Mouse (Mus musculus) ES-E14 (cell line): ENCODE measurements around the gene Atxn2l. TPM values are rescaled to one million over a fixed set of nuclear protein-coding genes. Genes with fewer than 3 reads are reported as not detected.

ENCODE experiments used
- DNase-seq: peaks from one replicate; pipeline ENCODE4 v3.0.0-alpha.2; 2013; ENCODE audit warnings: low read depth, low spot score
- H3K27ac ChIP-seq: 2 replicates; pipeline ENCODE4 v1.5.1; 2012; ENCODE audit warnings: low read depth, mild to moderate bottlenecking, low read length, moderate library complexity, mixed read lengths; ENCODE audit not compliant: poor library complexity, insufficient read depth, severe bottlenecking
- H3K36me3 ChIP-seq: 2 replicates; pipeline ENCODE4 v1.6.1; 2012; ENCODE audit warnings: mild to moderate bottlenecking, low read length, moderate library complexity, mixed read lengths; ENCODE audit not compliant: control insufficient read depth, poor library complexity, insufficient read depth, severe bottlenecking
- H3K4me1 ChIP-seq, 2 experiments: fragments of 150-350 bp in 1 of 2; sonication (generic) in 1 of 2; 2 replicates each; pipeline ENCODE4 v1.6.1; 2012; ENCODE audit warnings: low read length in 2 of 2, mild to moderate bottlenecking in 1 of 2, mixed read lengths in 1 of 2; ENCODE audit not compliant: control insufficient read depth in 2 of 2, insufficient read depth in 2 of 2, poor library complexity in 1 of 2
- H3K4me3 ChIP-seq, 2 experiments: fragments of 150-350 bp in 1 of 2; sonication (generic) in 1 of 2; 2 replicates each; pipeline ENCODE4 v1.5.1; 2012; ENCODE audit warnings: low read length in 2 of 2, low read depth in 1 of 2, mild to moderate bottlenecking in 1 of 2, mixed read lengths in 1 of 2; ENCODE audit not compliant: insufficient read depth in 1 of 2, poor library complexity in 1 of 2, severe bottlenecking in 1 of 2
- H3K9ac ChIP-seq: 2 replicates; pipeline ENCODE4 v1.6.1; 2012; ENCODE audit warnings: low read depth, mild to moderate bottlenecking, low read length, mixed read lengths; ENCODE audit not compliant: poor library complexity, insufficient read depth, severe bottlenecking
- H3K9me3 ChIP-seq: fragments of 150-350 bp; sonication (generic); 2 replicates; pipeline ENCODE4 v1.6.1; 2012; ENCODE audit warnings: low read depth, mild to moderate bottlenecking, low read length; ENCODE audit not compliant: control insufficient read depth, insufficient read depth
- CHD2 ChIP-seq: IDR thresholded peaks from 2 replicates; pipeline ENCODE4 v1.6.1; 2014; ENCODE audit warnings: mild to moderate bottlenecking, low read depth, low read length, inconsistent platforms
- HCFC1 ChIP-seq: IDR thresholded peaks from 2 replicates; pipeline ENCODE4 v1.6.1; 2012; ENCODE audit warnings: low read length, inconsistent platforms, borderline replicate concordance; ENCODE audit not compliant: insufficient read depth
- MAFK ChIP-seq: IDR thresholded peaks from 2 replicates; pipeline ENCODE4 v1.6.1; 2014; ENCODE audit warnings: mild to moderate bottlenecking, low read depth, low read length, inconsistent platforms; ENCODE audit not compliant: insufficient read depth
- ZC3H11A ChIP-seq: IDR thresholded peaks from 2 replicates; pipeline ENCODE4 v1.6.1; 2012; ENCODE audit warnings: low read depth, mild to moderate bottlenecking, inconsistent platforms, low read length, borderline replicate concordance
- ZNF384 ChIP-seq: IDR thresholded peaks from 2 replicates; pipeline ENCODE4 v1.6.1; 2012; ENCODE audit warnings: low read depth, low read length, inconsistent platforms
- in situ Hi-C, 2 experiments: fragments of 600-800 bp; cut with MboI; formaldehyde crosslinking; loops; one replicate each; pipeline ENCODE4 v1.15.1; 2025; ENCODE audit warnings: low sequenced_read_pairs in 2 of 2, inconsistent platforms in 1 of 2; ENCODE audit not compliant: unreplicated experiment in 2 of 2
- total RNA-seq: library from RNA; depleted of rRNA; stranded (reverse); fragments of 300-350 nt; gene quantifications from 2 replicates; pipeline ENCODE4 v1.2.3, GENCODE M21; 2012

Atxn2l gene
- total RNA-seq, 1 experiment, result 72.3 TPM

GRCm38 (mm10) chr7:126536466-126536865 is 33.2 kb upstream of the Atxn2l start:
- Histone ChIP-seq H3K4me3 (peak overlapping the region in 1 of 2 experiments; percentile 55; a peak in 2 of 4 replicates), H3K9ac (no peak overlapping the region)
- in situ Hi-C loops, result no loop called here

DNA sequence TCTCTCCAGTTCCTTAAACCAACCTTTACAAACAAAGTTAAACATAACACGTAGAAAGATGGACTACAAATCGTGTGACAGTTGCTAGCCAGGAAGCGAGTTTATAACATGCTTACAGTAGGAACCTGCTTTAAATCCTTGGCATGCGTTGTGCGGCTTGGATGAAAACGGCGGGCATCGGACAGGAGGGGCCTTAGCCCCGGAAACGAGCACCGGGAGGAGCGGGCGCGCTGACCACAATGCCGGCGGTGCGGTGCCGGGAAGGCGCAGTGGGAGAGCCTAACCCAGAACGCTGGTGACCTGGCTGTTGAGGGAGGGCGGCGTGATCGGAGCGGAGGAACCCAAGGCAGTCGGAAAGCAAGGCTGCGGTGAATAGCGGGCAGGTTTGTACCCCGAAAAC is 32.5 kb upstream of the Atxn2l start:
- no peak for TF ChIP-seq HCFC1
- Histone ChIP-seq H3K36me3 (no peaks in the 10 kb centered on the region), H3K9me3 (no peaks in the 10 kb centered on the region), H3K27ac (no peak overlapping the region), H3K4me1 (no peaks in the 10 kb centered on the region), H3K9ac (peak overlapping the region; percentile 45), H3K4me3 (peak overlapping the region; percentile 55 to 61)
- no peak for DNase-seq
- in situ Hi-C loops, result no loop called here

More at GRCm38 (mm10) chr7:126536466-126536865, 33.2 kb upstream of the Atxn2l start:
- TF ChIP-seq ZNF384 (no peak), HCFC1 (no peak), CHD2 (no peak), ZC3H11A (no peak), MAFK (no peak)
- H3K4me1 ChIP-seq, result no peaks in the 10 kb centered on the region
- H3K27ac ChIP-seq, result no peak overlapping the region
- DNase-seq, result no peak
- H3K36me3 ChIP-seq, result no peaks in the 10 kb centered on the region
- no peaks in the 10 kb centered on the region for H3K9me3 ChIP-seq

GRCm38 (mm10) chr7:126533434-126533833 is 30.2 kb upstream of the Atxn2l start:
- H3K4me3 ChIP-seq, result no peak overlapping the region
- no peak overlapping the region for H3K9ac ChIP-seq
- no peak for TF ChIP-seq CHD2
- TF ChIP-seq ZNF384, result no peak
- no peak for TF ChIP-seq HCFC1
- TF ChIP-seq ZC3H11A, result no peak
- no peak for TF ChIP-seq MAFK
- H3K27ac ChIP-seq, result no peak overlapping the region
- no peak for DNase-seq
- no peaks in the 10 kb centered on the region for H3K36me3 ChIP-seq
- in situ Hi-C loops, result no loop called here
- no peaks in the 10 kb centered on the region for H3K4me1 ChIP-seq
- no peaks in the 10 kb centered on the region for H3K9me3 ChIP-seq

GRCm38 (mm10) chr7:126528166-126528577 is 24.9 kb upstream of the Atxn2l start:
- peak; percentile 46 for DNase-seq
- H3K27ac ChIP-seq, result no peak overlapping the region
- no peak overlapping the region for H3K9ac ChIP-seq
- no peaks in the 10 kb centered on the region for H3K9me3 ChIP-seq
- no peaks in the 10 kb centered on the region for H3K36me3 ChIP-seq
- H3K4me3 ChIP-seq, result no peak overlapping the region
- in situ Hi-C loops, result no loop called here
- TF ChIP-seq MAFK (peak; percentile 55; the same call in 1 of the 2 replicates), ZNF384 (no peak), HCFC1 (no peak), ZC3H11A (peak; percentile 81), CHD2 (no peak)
- 0 out of 4 replicates have a peak, but pooled peaks cover 0 to 3% of the 10 kb centered on the region in 2 experiments for H3K4me1 ChIP-seq

GRCm38 (mm10) chr7:126523316-126523715 is 20.1 kb upstream of the Atxn2l start:
- Histone ChIP-seq H3K36me3 (no peaks in the 10 kb centered on the region), H3K27ac (no peak overlapping the region), H3K4me1 (peaks cover 0 to 7% of the 10 kb centered on the region in 2 experiments; a peak in 3 of 4 replicates), H3K4me3 (no peak overlapping the region), H3K9me3 (no peaks in the 10 kb centered on the region), H3K9ac (no peak overlapping the region)
- in situ Hi-C loops, result no loop called here
- no peak for DNase-seq
- no peak for TF ChIP-seq ZC3H11A
- TF ChIP-seq HCFC1, result no peak
- no peak for TF ChIP-seq MAFK
- TF ChIP-seq CHD2, result no peak
- TF ChIP-seq ZNF384, result no peak
